Mouse (Mus musculus) spleen, postnatal 4 days (tissue): Measurements from ENCODE around the gene Pde10a.

Experiments used
- DNase-seq, 2 experiments: peaks; one replicate each; pipeline ENCODE4 v3.0.0; 2022; ENCODE audit warnings: low spot score in 2 of 2

Gene Pde10a

GRCm38 (mm10) chr17:8745334-8745733 lies 220.2 kb downstream of the Pde10a start:
- DNase-seq = no peak

DNA sequence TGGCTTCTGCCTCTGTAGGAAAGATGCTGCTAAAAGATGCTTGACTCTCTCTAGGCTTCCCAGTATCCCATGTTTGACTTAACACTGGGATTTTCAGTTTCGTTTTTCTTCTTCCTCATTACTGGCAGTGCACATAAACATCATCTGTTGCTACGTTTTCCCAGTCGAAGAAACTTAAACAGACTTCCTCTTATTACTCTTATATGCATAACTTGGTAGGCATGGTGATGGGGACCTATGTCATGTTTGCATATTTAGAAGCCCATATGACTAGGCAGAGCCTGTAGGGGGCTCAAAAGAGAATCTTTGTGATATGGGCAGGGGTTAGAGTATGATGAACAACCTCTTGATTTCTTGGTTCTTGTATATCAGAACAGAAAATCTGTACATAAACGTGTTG lies 224.3 kb downstream of the Pde10a start:
- no peak for DNase-seq

GRCm38 (mm10) chr17:8757576-8757975 lies 232.4 kb downstream of the Pde10a start:
- DNase-seq = no peak

GRCm38 (mm10) chr17:8763248-8763647 lies 238.1 kb downstream of the Pde10a start:
- DNase-seq = no peak

DNA sequence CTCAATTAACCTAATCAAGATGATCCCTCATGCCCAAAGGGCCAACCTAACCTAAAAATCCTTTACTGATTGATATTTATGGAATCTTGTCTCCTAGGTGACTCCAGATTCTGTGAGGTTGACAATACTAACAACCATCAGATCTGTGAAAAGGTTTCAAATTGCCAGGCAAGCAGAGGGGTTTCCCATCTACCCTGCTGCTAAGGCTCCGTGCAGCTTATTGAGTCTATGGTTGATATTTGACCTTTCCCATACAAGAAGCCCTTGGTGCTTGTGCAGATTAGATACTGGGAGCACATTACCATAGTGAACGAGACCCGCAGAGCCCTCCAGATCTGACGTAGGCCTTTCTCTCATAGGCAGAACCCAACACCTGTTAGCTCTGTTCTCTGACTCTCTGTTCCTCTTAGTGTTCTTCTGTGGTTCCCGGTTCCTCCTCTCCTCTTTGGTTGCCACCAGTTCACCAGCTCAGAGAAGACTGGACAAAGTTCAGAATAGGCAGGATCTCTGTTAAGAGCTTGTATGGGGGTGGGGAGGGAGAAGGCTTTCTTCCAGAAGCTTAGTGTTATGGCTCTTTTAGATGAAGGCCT lies 240.9 kb downstream of the Pde10a start:
- no peak for DNase-seq

- DNase-seq = no peak
These were observed 244.0 kb downstream of the Pde10a start for GRCm38 (mm10) chr17:8769155-8769554.

DNA sequence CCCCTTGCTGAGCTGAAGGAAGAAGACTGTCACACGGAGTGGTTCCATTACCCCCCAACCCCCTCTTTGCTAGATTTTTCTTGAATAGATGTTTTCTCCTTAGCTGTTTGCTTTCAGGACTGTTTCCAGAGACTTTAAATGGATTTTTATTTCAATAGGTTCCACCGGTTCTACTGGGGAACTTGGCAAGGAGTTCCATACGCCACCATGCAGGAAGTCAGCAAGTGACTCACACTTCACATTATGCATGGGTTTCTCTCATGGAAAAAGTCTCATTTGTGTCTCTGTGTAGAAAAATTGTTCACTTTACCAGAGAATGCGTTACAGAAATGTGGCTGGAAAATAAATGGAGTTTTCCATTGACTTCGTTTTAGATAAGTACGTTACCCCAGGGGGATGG lies 248.2 kb downstream of the Pde10a start:
- no peak for DNase-seq

GRCm38 (mm10) chr17:8774301-8774700 lies 249.1 kb downstream of the Pde10a start:
- DNase-seq = no peak

GRCm38 (mm10) chr17:8775571-8776161 lies 250.5 kb downstream of the Pde10a start:
- DNase-seq = no peak

GRCm38 (mm10) chr17:8777710-8778109 lies 252.5 kb downstream of the Pde10a start:
- DNase-seq = no peak

GRCm38 (mm10) chr17:8778839-8779238 lies 253.7 kb downstream of the Pde10a start:
- no peak for DNase-seq

DNA sequence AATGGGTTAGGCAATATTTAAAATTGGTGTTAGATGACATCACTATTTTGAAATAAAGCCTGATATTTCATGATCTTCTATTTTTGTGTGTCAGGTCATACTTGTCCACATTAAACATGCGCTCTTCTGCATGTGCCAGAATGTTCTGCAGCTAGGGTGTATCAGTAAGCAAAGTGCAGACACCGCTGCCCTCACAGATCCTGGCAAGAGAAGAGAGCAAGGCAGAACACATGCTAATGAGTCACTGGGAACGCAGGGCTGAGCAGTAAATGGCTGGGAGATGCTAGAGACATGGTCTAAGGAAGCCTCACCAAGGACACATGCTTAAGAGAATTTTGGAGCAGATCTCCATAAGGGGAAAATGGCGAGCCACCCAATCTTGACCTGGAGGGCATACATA lies 255.3 kb downstream of the Pde10a start:
- no peak for DNase-seq

DNA sequence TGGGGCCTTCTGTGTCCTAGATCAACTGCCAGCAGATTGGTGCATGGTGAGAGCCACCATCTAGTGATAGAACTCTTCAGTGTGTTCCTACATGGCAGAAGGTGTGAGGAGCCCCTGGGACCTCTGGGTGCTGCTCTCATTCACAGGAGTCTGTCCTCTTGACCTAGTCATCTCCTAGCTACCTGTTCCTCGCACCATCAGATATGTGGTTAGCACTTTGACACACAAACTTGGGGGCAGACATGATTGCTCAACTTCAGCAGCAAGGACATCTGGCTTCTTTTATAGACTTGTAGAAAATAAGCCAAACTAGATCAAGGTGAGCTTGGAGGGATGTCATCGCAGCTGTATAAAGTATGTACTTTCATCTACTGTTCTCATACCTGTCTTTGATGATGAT lies 255.9 kb downstream of the Pde10a start:
- peak in 1 of 2 experiments; percentile 46 for DNase-seq

DNA sequence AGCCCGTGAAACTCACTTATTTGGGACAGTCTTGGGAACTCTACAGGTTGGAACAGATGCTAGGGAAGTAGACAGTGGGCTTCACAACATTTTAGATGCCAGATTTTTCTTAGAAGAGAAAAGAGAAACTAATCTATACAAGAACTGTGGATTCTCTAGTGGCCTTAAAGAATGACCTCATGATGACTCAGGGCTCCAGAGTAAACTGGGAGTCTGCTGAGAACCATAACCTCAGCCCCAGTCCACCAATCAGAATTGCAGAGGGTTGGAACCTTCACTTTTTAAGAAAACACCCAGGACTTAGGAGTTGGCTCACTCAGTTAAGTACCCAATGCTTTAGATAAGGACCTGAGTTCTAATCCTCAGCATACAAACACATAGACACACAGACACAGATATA lies 256.4 kb downstream of the Pde10a start:
- DNase-seq = no peak

- no peak for DNase-seq
These were observed 260.7 kb downstream of the Pde10a start for GRCm38 (mm10) chr17:8785908-8786307.

- DNase-seq = no peak
These were observed 261.3 kb downstream of the Pde10a start for GRCm38 (mm10) chr17:8786484-8786883.

DNA sequence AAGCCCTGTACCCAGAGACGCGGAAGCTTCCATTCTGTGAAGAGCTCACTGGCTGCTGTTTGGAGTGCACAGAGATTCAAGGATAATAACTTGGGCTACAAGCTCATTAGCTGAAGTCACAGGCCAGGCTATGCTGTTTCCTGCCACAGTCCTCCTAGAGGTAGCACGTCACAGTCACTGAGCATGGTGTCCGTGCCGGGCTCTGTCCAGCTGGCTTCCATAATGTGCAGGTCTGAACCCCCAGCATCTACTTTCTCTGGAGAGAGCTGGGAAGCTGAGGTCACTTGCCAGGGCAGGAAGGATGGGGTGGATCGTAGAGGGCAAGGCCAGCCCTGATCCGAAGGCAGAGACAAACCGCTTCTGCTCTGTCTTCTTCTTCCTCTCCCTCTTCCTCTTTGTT lies 262.6 kb downstream of the Pde10a start:
- no peak for DNase-seq

DNA sequence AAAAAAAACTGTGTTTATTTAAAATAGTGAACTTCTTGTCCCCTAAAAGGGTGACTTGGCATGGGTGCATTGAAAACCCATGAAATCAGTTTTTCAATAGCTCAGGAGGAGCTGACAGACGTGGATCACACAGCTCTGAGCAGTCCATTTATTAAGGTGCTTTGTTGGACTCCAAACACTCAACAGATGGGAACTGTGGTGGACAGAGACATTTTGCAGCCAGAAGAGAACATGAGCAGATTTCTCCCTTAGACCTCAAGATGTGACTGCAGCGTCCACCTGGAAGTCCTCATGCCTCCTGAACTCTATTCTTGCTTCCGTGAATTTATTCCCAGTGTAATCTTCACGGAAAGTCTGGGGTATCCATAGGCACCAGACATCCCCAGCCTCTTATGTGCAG lies 266.4 kb downstream of the Pde10a start:
- DNase-seq = no peak

DNA sequence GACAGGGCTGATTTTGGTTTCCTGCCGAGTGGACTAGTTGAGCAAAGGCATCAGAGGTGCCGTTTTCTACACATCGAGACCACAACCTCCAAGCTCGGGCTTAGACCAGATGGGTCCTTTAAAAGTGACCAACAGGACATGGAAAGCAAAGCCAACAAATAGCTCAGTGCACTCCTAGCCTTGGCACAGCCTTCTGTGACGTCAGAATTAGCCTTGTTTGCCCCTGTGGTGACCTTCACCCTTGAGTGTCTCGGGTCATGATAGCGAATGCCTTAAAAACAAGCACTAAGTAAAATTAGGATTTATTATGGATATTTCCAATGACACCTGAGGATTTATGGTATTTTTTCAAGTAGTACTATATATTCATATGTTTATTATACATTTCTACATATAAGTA lies 267.4 kb downstream of the Pde10a start:
- no peak for DNase-seq

DNA sequence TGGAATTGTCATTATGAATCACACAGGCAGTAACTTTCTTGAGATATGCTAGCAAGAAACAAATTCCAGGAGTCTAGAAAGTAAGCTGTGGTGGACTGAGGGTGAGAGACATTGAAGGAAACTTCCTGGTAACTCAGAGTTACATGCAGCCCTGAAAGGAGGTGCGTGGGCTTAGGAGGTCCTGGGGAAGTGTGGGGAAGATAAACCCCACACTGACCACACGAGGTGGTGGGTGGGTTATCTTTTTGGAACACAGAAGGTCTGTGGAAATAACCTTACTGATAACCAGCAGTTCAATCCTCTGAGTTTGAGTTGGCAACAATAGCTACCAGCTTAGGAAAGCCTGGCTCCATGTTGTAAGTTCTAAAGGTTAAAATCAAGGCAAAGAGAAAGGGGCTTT lies 272.5 kb downstream of the Pde10a start:
- no peak for DNase-seq

DNA sequence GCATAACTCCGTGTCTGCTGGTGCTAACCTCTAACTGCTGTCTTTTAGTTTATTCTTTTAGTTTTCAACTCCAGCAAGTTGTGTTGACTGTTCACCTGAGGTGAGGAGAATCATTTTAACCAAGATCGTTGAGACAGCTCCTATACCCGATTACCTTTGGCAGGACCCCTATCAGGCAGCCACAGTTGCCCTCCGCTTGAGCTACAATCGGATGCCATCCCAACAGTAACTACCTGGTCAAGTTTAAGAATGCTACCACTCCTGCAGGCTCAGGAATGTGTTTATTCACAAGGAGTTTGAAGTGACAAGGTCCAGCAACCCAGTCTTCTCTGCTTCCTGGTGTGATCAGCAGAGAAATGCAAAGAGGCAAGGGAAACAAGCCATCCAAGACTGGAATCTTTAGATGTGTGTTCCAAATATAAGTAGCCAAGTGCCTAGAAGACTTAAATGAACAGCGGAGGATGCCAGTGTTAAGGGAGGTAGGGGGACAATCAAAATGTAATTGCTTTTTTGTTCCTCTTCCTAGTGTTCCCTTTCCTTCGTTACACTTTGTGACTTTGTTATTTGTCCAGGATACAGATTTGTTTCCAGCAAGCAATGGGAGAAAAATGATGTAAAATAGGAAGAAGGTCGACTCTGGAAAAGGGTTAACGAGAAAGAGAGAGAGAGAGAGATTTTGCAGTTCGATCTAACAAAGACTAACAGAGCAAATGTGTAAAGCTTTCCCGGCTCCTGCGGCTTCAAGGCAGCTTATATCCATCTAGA lies 273.5 kb downstream of the Pde10a start:
- DNase-seq = no peak

DNA sequence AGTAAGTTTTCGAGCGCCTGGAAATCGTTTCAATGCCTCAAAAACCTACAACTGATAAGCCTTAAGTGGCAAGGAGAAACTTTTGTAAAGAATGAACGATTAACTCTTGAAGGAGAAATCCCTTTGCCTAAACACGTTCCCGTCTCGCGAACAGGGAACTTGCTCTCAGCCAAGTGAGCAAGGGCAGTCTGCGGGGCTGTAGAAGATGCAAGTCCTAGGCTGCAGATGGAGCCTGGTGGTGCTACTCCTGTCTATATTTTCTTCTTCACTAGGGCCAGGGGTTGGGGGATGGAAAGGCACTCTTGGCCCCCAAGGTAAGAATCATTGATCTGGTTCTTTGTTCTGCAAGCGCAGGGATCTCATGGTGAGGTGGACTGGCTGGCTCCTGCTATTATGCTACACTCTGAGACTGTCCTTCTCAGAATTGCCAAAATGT lies 274.1 kb downstream of the Pde10a start:
- no peak for DNase-seq

GRCm38 (mm10) chr17:8799914-8800420 lies 274.8 kb downstream of the Pde10a start:
- no peak for DNase-seq
